Mouse (Mus musculus) CH12.LX (cell line): ENCODE measurements around the gene Chd5. TPM values are rescaled to one million over a fixed set of nuclear protein-coding genes. Genes with fewer than 3 reads are reported as not detected.

Source experiments
- DNase-seq: peaks from one replicate; pipeline ENCODE4 v3.0.0-alpha.2; 2013; ENCODE audit errors: extremely low read depth
- H3K27ac ChIP-seq: 2 replicates; pipeline ENCODE4 v1.5.1; 2012; ENCODE audit warnings: low read depth, mild to moderate bottlenecking, control low read depth, moderate library complexity; ENCODE audit not compliant: insufficient read depth
- H3K27me3 ChIP-seq: replicated peaks from 2 replicates; pipeline ENCODE3; 2012; ENCODE audit warnings: inconsistent platforms
- H3K36me3 ChIP-seq, 2 experiments: replicated peaks in 1 of 2; 2 replicates each; pipeline versions ENCODE3 to v1.6.1; 2012; ENCODE audit warnings: inconsistent platforms in 1 of 2, low read length in 1 of 2, mild to moderate bottlenecking in 1 of 2, mixed read lengths in 1 of 2, moderate library complexity in 1 of 2; ENCODE audit not compliant: control insufficient read depth in 1 of 2, insufficient read depth in 1 of 2
- H3K4me1 ChIP-seq, 2 experiments: 2 replicates each; pipeline ENCODE4 v1.6.1; 2012; ENCODE audit warnings: inconsistent platforms in 1 of 2, moderate library complexity in 1 of 2; ENCODE audit not compliant: insufficient read depth in 2 of 2, control insufficient read depth in 1 of 2
- H3K4me2 ChIP-seq: 2 replicates; pipeline ENCODE4 v1.6.1; 2012; ENCODE audit warnings: low read depth, mild to moderate bottlenecking, control low read depth; ENCODE audit not compliant: poor library complexity, insufficient read depth, severe bottlenecking
- H3K4me3 ChIP-seq, 3 experiments: fragments of 150-350 bp in 1 of 3; sonication (generic) in 1 of 3; replicated peaks in 1 of 3; 2 replicates each; pipeline versions ENCODE3 to v1.5.1; 2011 to 2012; ENCODE audit warnings: low read depth in 2 of 3, low read length in 2 of 3, mild to moderate bottlenecking in 2 of 3, moderate library complexity in 2 of 3, control low read depth in 1 of 3, improper control_type of control experiment in 1 of 3, inconsistent platforms in 1 of 3, mixed read lengths in 1 of 3; ENCODE audit not compliant: poor library complexity in 1 of 3
- H3K79me2 ChIP-seq: replicated peaks from 2 replicates; pipeline ENCODE4 v1.6.1; 2012; ENCODE audit warnings: mild to moderate bottlenecking, moderate library complexity; ENCODE audit not compliant: control insufficient read depth, poor library complexity, insufficient read depth, severe bottlenecking; ENCODE audit errors: extremely low read depth
- H3K9ac ChIP-seq: 2 replicates; pipeline ENCODE4 v1.6.1; 2012; ENCODE audit warnings: low read depth, mild to moderate bottlenecking, control low read depth, moderate library complexity; ENCODE audit not compliant: insufficient read depth
- H3K9me3 ChIP-seq: replicated peaks from 2 replicates; pipeline ENCODE3; 2012; ENCODE audit warnings: low read length, inconsistent platforms, mixed read lengths
- BHLHE40 ChIP-seq: IDR thresholded peaks from 2 replicates; pipeline ENCODE4 v1.6.1; 2011; ENCODE audit warnings: mild to moderate bottlenecking, low read depth, low read length, improper control_type of control experiment
- CHD2 ChIP-seq: IDR thresholded peaks from 2 replicates; pipeline ENCODE4 v1.6.1; 2011; ENCODE audit warnings: low read length, improper control_type of control experiment
- CTCF ChIP-seq, 2 experiments: IDR thresholded peaks in 1 of 2; conservative IDR thresholded peaks in 1 of 2; 2 replicates each; pipeline ENCODE4 v1.5.1; 2011 to 2012; ENCODE audit warnings: low read depth in 2 of 2, low read length in 2 of 2, improper control_type of control experiment in 1 of 2, inconsistent platforms in 1 of 2, mild to moderate bottlenecking in 1 of 2, moderate library complexity in 1 of 2
- E2F4 ChIP-seq: IDR thresholded peaks from 2 replicates; pipeline ENCODE4 v1.6.1; 2011; ENCODE audit warnings: low read depth, low read length, improper control_type of control experiment; ENCODE audit not compliant: insufficient replicate concordance
- EP300 ChIP-seq: IDR thresholded peaks from 2 replicates; pipeline ENCODE4 v1.6.1; 2011; ENCODE audit warnings: low read length, improper control_type of control experiment
- HCFC1 ChIP-seq: IDR thresholded peaks from 2 replicates; pipeline ENCODE4 v1.6.1; 2012; ENCODE audit warnings: low read depth, mild to moderate bottlenecking, inconsistent platforms, low read length, improper control_type of control experiment
- IRF4 ChIP-seq: IDR thresholded peaks from 2 replicates; pipeline ENCODE4 v1.6.1; 2014; ENCODE audit warnings: low read depth, mild to moderate bottlenecking, inconsistent platforms, low read length, improper control_type of control experiment
- JUN ChIP-seq: IDR thresholded peaks from 2 replicates; pipeline ENCODE4 v1.6.1; 2011; ENCODE audit warnings: low read depth, mild to moderate bottlenecking, low read length, improper control_type of control experiment, moderate library complexity; ENCODE audit not compliant: insufficient read depth
- JUND ChIP-seq: conservative IDR thresholded peaks from 2 replicates; pipeline ENCODE4 v1.6.1; 2011; ENCODE audit warnings: low read depth, low read length, improper control_type of control experiment
- MAFK ChIP-seq: IDR thresholded peaks from 2 replicates; pipeline ENCODE4 v1.6.1; 2011; ENCODE audit warnings: low read length, improper control_type of control experiment; ENCODE audit not compliant: insufficient replicate concordance
- MAX ChIP-seq: IDR thresholded peaks from 2 replicates; pipeline ENCODE4 v1.6.1; 2011; ENCODE audit warnings: low read length, improper control_type of control experiment
- NELFE ChIP-seq: IDR thresholded peaks from 2 replicates; pipeline ENCODE4 v1.6.1; 2011; ENCODE audit warnings: low read depth, low read length, improper control_type of control experiment
- PAX5 ChIP-seq: IDR thresholded peaks from 2 replicates; pipeline ENCODE4 v1.6.1; 2012; ENCODE audit warnings: low read length, inconsistent platforms, mixed read lengths
- SIN3A ChIP-seq: IDR thresholded peaks from 2 replicates; pipeline ENCODE4 v1.6.1; 2012; ENCODE audit warnings: low read length, improper control_type of control experiment, inconsistent platforms
- SMC3 ChIP-seq: IDR thresholded peaks from 2 replicates; pipeline ENCODE4 v1.6.1; 2011; ENCODE audit warnings: low read depth, low read length, improper control_type of control experiment
- TCF12 ChIP-seq: IDR thresholded peaks from 2 replicates; pipeline ENCODE4 v1.6.1; 2014; ENCODE audit warnings: low read depth, mild to moderate bottlenecking, inconsistent platforms, low read length, improper control_type of control experiment
- UBTF ChIP-seq: IDR thresholded peaks from 2 replicates; pipeline ENCODE4 v1.6.1; 2012; ENCODE audit warnings: low read depth, mild to moderate bottlenecking, inconsistent platforms, low read length, improper control_type of control experiment, moderate library complexity
- USF1 ChIP-seq: IDR thresholded peaks from 2 replicates; pipeline ENCODE4 v1.6.1; 2014; ENCODE audit warnings: low read depth, mild to moderate bottlenecking, inconsistent platforms, low read length, improper control_type of control experiment
- dilution Hi-C: fragments of 300-500 bp; cut with MboI; formaldehyde crosslinking; loops from 2 replicates; pipeline ENCODE4 v1.14.3; 2020; ENCODE audit warnings: low sequenced_read_pairs; ENCODE audit not compliant: extremely low pct_unique_long_range_greater_than_20kb, extremely low pct_ligation_motif_present
- in situ Hi-C: fragments of 300-500 bp; cut with MboI; formaldehyde crosslinking; loops from 3 replicates; pipeline ENCODE4 v1.14.3; 2019; ENCODE audit warnings: low sequenced_read_pairs, low pct_ligation_motif_present, low pct_unique_long_range_greater_than_20kb, mixed read lengths
- polyA plus RNA-seq: library from polyadenylated mRNA; unstranded; fragments of >175 nt; gene quantifications from 2 replicates; pipeline ENCODE4 v1.2.1, GENCODE M21; 2012; ENCODE audit warnings: low read depth; ENCODE audit not compliant: insufficient read length
- total RNA-seq, 2 experiments: library from RNA; depleted of rRNA; stranded (reverse); fragments of 300-350 nt in 1 of 2; fragments of >200 nt in 1 of 2; gene quantifications; 2 replicates each; pipeline ENCODE4 v1.2.3; 2012 to 2014

Chd5 gene
- total and polyA plus RNA-seq, 3 experiments = 0.44 to 3.4 (median 1.2) TPM

DNA sequence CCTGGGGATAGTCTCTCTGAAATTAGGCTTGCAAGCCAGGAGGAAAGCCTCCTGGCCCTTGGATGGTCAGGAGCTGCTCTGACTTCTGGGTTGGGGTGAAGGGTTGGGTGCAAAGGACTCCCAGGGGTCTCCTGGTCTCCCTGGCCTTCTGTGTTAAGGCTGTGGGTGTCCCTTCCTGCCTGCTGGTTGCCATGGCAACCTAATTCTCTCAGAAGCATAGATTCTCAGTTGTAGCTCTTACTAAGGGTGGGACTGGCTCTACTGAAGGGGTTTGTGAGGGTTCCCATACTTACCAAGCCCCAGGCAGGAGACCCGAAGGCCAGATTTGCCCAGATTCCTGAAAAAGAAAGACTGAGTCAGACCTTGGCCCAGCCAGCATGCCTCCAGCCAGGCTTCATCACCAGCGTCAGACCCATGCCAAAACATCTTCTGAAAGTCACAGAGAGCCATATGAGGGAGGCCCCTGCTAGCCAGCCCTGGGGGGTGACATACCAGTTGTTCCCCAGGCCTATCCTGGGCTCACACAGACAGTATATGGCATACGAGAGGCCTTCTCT is 74.2 kb downstream of the Chd5 start:
- Histone ChIP-seq H3K9me3 (no peaks in the 10 kb centered on the region), H3K36me3 (peaks cover 42 to 96% of the 10 kb centered on the region in 2 experiments), H3K4me3 (no peak overlapping the region), H3K27me3 (no peaks in the 10 kb centered on the region), H3K4me1 (no peaks in the 10 kb centered on the region), H3K4me2 (no peak overlapping the region), H3K79me2 (no peaks in the 10 kb centered on the region), H3K27ac (no peak overlapping the region), H3K9ac (no peak overlapping the region)
- in situ Hi-C loops (no loop called here), dilution Hi-C loops (no loop called here)
- no peak for TF ChIP-seq SIN3A
- no peak for TF ChIP-seq PAX5
- no peak for TF ChIP-seq NELFE
- TF ChIP-seq JUN = no peak
- TF ChIP-seq MAX = no peak
- no peak for TF ChIP-seq EP300
- no peak for TF ChIP-seq UBTF
- no peak for TF ChIP-seq JUND
- TF ChIP-seq USF1 = no peak
- no peak for DNase-seq

DNA sequence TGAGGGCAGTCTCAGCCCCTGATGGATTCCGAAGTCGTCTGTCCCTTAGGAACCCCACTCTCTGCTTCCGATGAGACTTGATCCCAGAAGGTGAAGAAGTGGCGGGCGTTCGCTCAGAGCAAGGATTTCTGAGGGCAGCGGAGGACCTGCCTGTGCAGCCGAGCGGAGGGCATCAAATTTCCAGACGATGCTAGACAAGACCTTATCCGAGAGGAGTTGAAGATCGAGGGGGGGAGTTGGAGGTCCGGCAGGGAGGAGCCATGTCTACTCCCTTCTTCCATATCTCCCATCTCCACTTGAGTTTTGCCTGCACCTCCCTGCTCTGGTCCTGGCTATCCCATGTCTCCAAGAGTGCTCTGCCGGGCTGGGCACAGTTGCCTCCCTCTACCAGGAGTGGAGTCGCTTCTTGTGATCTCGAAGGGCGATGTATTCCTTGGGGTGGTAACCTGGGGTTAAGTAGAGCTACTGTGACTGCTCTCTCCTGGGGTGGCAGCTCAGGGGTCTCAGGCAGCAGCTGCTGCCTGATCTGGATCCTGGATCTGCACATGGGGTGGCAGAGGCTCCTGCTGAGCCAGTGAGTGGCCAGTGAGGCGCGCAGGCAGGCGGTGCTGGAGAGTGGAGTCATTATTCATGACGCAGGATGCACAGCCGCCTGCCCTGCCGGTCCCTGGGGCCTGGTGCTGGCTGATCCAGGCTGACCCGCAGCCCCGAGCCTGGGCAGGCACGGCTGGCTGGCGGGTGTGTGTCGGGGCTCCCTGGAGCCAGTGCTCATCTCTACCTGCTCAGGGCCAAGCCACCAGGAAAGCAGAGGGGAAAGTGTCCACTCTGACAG is 80.0 kb downstream of the Chd5 start:
- H3K79me2 ChIP-seq = no peaks in the 10 kb centered on the region
- H3K27ac ChIP-seq = no peak overlapping the region
- H3K36me3 ChIP-seq = peaks cover 21 to 96% of the 10 kb centered on the region in 2 experiments
- in situ Hi-C loops (loop anchor here (5.0 kb wide), 1 partner anchor 66 kb away; no protein-coding TSS in a partner anchor), dilution Hi-C loops (no loop called here)
- H3K27me3 ChIP-seq = no peaks in the 10 kb centered on the region
- H3K4me2 ChIP-seq = no peak overlapping the region
- no peak overlapping the region for H3K9ac ChIP-seq
- no peak for DNase-seq
- H3K9me3 ChIP-seq = peaks cover 3% of the 10 kb centered on the region
- no peak for TF ChIP-seq SMC3
- TF ChIP-seq MAFK = no peak
- no peak for TF ChIP-seq IRF4
- no peak for TF ChIP-seq CHD2
- TF ChIP-seq BHLHE40 = no peak
- no peak for TF ChIP-seq TCF12
- no peak for TF ChIP-seq EP300
- TF ChIP-seq NELFE = no peak
- no peak for TF ChIP-seq CTCF (conservative IDR thresholded peaks at IDR 0.05 in 1 of 2, IDR thresholded peaks at IDR 0.05 in 1 of 2; ENCODE audit: low read depth in 2 of 2, low read length in 2 of 2)
- TF ChIP-seq HCFC1 = no peak
- TF ChIP-seq E2F4 = no peak
- peaks cover 0 to 2% of the 10 kb centered on the region in 2 experiments; a peak in 1 of 4 replicates for H3K4me1 ChIP-seq
- H3K4me3 ChIP-seq = no peak overlapping the region
